Mouse (Mus musculus) liver, postnatal 0 days (tissue): ENCODE data around the gene Gpr33.

Source experiments
- CTCF ChIP-seq: sonication (generic); IDR thresholded peaks from 2 replicates; pipeline ENCODE4 v1.5.1; 2016; ENCODE audit warnings: antibody characterized with exemption, low read depth
- EP300 ChIP-seq: IDR thresholded peaks from 2 replicates; pipeline ENCODE4 v1.6.1; 2016; ENCODE audit warnings: antibody characterized with exemption, low read depth, mild to moderate bottlenecking

- TF ChIP-seq CTCF = no peak
- no peak for TF ChIP-seq EP300
Measured at GRCm38 (mm10) chr12:52046371-52046770, 18.5 kb upstream of the Gpr33 start.
